Mouse (Mus musculus) lung, embryonic 14.5 days (tissue): ENCODE measurements around the gene Ly6g5b. TPM values are rescaled to one million over a fixed set of nuclear protein-coding genes. Genes with fewer than 3 reads are reported as not detected.

ENCODE experiments used
- ATAC-seq: fragments of 200-750 bp; cut with Nextera tagmentation; 2 replicates; pipeline ENCODE4 v1.8.0; 2017; ENCODE audit warnings: mild to moderate bottlenecking, moderate TSS enrichment, moderate library complexity; ENCODE audit not compliant: insufficient read depth
- DNase-seq: peaks from one replicate; pipeline ENCODE4 v3.0.0-alpha.2; 2015
- H3K27ac ChIP-seq: fragments of 300-500 bp; sonication (generic); 2 replicates; pipeline ENCODE4 v1.5.1; 2014; ENCODE audit warnings: low read depth, mild to moderate bottlenecking, moderate library complexity
- H3K27me3 ChIP-seq: fragments of 300-500 bp; sonication (generic); 2 replicates; pipeline ENCODE4 v1.6.1; 2014; ENCODE audit warnings: low read length, control low read depth; ENCODE audit not compliant: insufficient read depth
- H3K36me3 ChIP-seq: fragments of 300-500 bp; sonication (generic); 2 replicates; pipeline ENCODE4 v1.6.1; 2014; ENCODE audit warnings: control low read depth; ENCODE audit not compliant: insufficient read depth
- H3K4me1 ChIP-seq: fragments of 300-500 bp; sonication (generic); 2 replicates; pipeline ENCODE4 v1.6.1; 2014; ENCODE audit warnings: antibody characterized with exemption, control low read depth; ENCODE audit not compliant: insufficient read depth
- H3K4me2 ChIP-seq: fragments of 300-500 bp; sonication (generic); 2 replicates; pipeline ENCODE4 v1.6.1; 2014; ENCODE audit warnings: mild to moderate bottlenecking
- H3K4me3 ChIP-seq: fragments of 300-500 bp; sonication (generic); 2 replicates; pipeline ENCODE4 v1.5.1; 2014; ENCODE audit warnings: low read depth, low read length
- H3K9ac ChIP-seq: fragments of 300-500 bp; sonication (generic); 2 replicates; pipeline ENCODE4 v1.6.1; 2014
- H3K9me3 ChIP-seq: fragments of 300-500 bp; sonication (generic); 2 replicates; pipeline ENCODE4 v1.6.1; 2016; ENCODE audit warnings: low read depth, low read length, control low read depth
- CTCF ChIP-seq: IDR thresholded peaks from 2 replicates; pipeline ENCODE4 v1.5.1; 2016; ENCODE audit warnings: antibody characterized with exemption, low read depth
- WGBS: fragments of 180-500 bp; shearing (Covaris S2); extraction: QIAGEN DNeasy Blood & Tissue Kit; methylation state at CpG from one replicate; pipeline ENCODE4 v1.1.7; 2014; 5-methylcytosine and 5-hydroxymethylcytosine counted together
- polyA plus RNA-seq: library from polyadenylated mRNA; unstranded; fragments of >200 nt; fragmentation: Nextera tagmentation; extraction: Ambion mirVana; gene quantifications from 2 replicates; pipeline ENCODE4 v1.2.1, GENCODE M21; 2014

Ly6g5b gene
- polyA plus RNA-seq, 1 experiment from 2014 or later = 1.1 TPM

GRCm38 (mm10) chr17:35140490-35140996, 25.3 kb upstream of the Ly6g5b start:
- H3K9ac ChIP-seq = no peak overlapping the region
- DNase-seq = no peak
- H3K4me3 ChIP-seq = no peak overlapping the region
- H3K4me1 ChIP-seq = peaks cover 8% of the 10 kb centered on the region
- no peak for TF ChIP-seq CTCF
- no peak for ATAC-seq
- H3K27ac ChIP-seq = no peak overlapping the region
- H3K36me3 ChIP-seq = peaks cover 80% of the 10 kb centered on the region
- no peaks in the 10 kb centered on the region for H3K9me3 ChIP-seq
- no peaks in the 10 kb centered on the region for H3K27me3 ChIP-seq
- no peak overlapping the region for H3K4me2 ChIP-seq
- 72% methylated on average over 16 of the region's 16 CpGs for WGBS

DNA sequence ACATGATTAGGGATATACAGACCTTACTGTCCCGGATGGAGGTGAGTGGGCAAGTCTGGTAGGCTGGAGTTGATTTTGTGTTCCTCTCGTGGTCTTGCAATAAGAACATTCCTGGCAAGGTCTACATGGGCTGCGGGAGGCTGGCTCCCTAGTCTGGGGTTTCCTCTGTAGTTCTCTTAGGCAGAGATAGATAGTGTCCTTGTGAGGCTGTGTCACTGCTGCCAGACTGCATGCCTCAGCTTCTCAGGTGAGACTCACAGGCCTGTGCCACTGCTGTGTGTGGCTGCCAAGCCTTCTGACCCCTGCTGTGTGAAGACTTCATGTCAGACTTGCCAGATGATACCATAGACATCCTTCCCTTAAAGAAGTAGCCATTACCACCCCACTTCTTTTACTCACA, 24.0 kb upstream of the Ly6g5b start:
- Histone ChIP-seq H3K36me3 (peaks cover 67% of the 10 kb centered on the region), H3K4me2 (no peak overlapping the region), H3K27me3 (no peaks in the 10 kb centered on the region), H3K27ac (no peak overlapping the region), H3K4me3 (no peak overlapping the region), H3K9me3 (no peaks in the 10 kb centered on the region), H3K9ac (no peak overlapping the region), H3K4me1 (peaks cover 8% of the 10 kb centered on the region)
- no peak for TF ChIP-seq CTCF
- no peak for DNase-seq
- ATAC-seq = no peak
- 80% methylated on average over 3 of the region's 3 CpGs for WGBS

GRCm38 (mm10) chr17:35135591-35136320, 20.5 kb upstream of the Ly6g5b start:
- Histone ChIP-seq H3K4me3 (peak overlapping the region; percentile 77), H3K36me3 (peaks cover 32% of the 10 kb centered on the region), H3K4me1 (peaks cover 8% of the 10 kb centered on the region), H3K27ac (peak overlapping the region; percentile 95), H3K4me2 (peak overlapping the region; percentile 85), H3K9me3 (no peaks in the 10 kb centered on the region), H3K27me3 (no peaks in the 10 kb centered on the region), H3K9ac (peak overlapping the region; percentile 86)
- DNase-seq (peak; percentile 15), ATAC-seq (peak; percentile 62)
- under 1% methylated on average over 39 of the region's 43 CpGs for WGBS
- TF ChIP-seq CTCF = no peak

DNA sequence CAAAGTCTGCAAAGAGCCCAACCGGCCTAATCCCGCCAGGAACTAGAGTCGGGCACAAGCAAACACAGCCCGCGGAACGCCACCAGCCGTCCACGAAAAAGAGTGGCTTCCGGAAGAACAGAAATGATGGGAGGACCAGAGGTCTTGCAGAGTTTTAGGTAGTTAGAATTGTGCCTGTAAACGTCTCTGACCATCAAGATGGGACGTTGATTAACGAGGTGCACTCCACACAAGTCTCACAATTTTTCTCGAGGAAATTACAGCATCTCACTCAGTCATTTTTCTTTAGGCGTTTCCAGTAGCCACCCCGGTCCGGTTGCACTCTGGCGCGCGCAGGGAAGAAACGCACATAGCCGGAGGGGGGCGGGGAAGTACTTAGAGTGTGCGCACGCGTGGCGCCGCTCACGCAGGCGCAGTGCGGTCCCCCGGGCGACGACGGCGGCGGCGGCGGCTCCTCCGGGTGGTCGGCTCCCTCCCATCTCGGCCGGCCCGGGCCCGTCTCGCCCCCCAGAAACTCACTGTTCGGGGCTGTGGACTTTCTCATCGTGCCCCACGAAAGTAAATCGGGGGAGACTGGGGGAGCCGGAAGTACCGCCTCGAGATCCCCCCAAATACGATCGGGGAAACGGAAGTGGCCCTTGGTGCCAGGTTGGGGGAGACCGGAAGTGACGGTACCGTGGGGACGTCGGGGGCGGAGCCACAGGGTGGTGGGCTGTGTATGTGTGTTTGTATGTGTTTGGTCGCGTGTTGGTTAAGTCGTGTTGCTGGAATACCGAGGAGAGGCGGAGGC, 19.8 kb upstream of the Ly6g5b start, which contains the start of gene Bag6:
TSS of gene Bag6 (plus strand) at position 378 of the 790 bp plus-strand sequence.
- DNase-seq = peak; percentile 97
- peak within 1 kb of the TSS; percentile 95 for H3K27ac ChIP-seq
- peak; percentile 94 for ATAC-seq
- no peaks in the 10 kb centered on the region for H3K9me3 ChIP-seq
- H3K4me3 ChIP-seq = peak within 1 kb of the TSS; percentile 77
- peak within 1 kb of the TSS; percentile 86 for H3K9ac ChIP-seq
- H3K36me3 ChIP-seq = peaks cover 27% of the 10 kb centered on the region
- TF ChIP-seq CTCF = 0 out of 2 replicates have a peak, but pooled peaks have one; percentile 18
- WGBS = under 1% methylated on average over 66 of the region's 66 CpGs
- H3K4me1 ChIP-seq = peaks cover 8% of the 10 kb centered on the region
- H3K4me2 ChIP-seq = peak within 1 kb of the TSS; percentile 85
- H3K27me3 ChIP-seq = no peaks in the 10 kb centered on the region

DNA sequence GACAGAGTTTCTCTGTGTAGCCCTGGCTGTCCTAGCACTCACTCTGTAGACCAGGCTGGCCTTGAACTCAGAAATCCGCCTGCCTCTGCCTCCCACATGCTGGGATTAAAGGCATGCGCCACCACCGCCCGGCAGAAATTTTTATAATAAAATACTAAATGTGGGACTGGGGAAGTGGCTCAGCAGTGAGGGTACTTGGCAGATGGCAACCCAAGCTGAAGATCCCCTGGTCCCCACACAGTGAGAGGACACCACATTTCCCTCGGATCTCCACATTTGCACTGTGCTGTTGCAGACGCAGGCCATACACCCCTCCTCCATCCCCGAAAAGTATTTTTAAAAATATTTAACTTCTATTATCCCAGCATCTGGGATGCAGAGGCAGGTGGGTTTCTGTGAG, 18.3 kb upstream of the Ly6g5b start:
- TF ChIP-seq CTCF = no peak
- no peak overlapping the region for H3K9ac ChIP-seq
- peaks cover 22% of the 10 kb centered on the region for H3K36me3 ChIP-seq
- peaks cover 8% of the 10 kb centered on the region for H3K4me1 ChIP-seq
- H3K4me2 ChIP-seq = no peak overlapping the region
- no peak overlapping the region for H3K4me3 ChIP-seq
- no peaks in the 10 kb centered on the region for H3K9me3 ChIP-seq
- 91% methylated on average over 7 of the region's 7 CpGs for WGBS
- DNase-seq = no peak
- no peaks in the 10 kb centered on the region for H3K27me3 ChIP-seq
- no peak for ATAC-seq
- no peak overlapping the region for H3K27ac ChIP-seq

DNA sequence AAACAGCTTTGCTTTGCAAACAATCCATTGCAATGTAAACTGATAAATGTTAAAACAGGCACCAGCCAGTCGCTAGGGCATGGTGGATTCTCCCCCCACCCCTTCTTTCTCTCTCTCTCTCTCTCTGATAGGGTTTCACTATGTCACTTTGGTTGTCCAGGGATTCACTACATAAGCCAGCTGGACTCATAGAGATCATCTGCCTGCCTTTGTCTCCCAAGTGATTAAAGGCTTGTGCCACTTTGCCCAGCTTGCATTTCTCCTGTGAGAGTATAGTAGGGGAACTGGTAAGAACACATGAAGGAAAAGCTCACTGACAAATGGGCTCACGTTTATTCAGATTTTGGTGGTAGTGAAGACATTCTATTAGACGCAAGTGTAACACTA, 16.9 kb upstream of the Ly6g5b start:
- no peak overlapping the region for H3K27ac ChIP-seq
- TF ChIP-seq CTCF = no peak
- 60% methylated on average over 3 of the region's 3 CpGs for WGBS
- H3K4me2 ChIP-seq = no peak overlapping the region
- no peak for DNase-seq
- H3K9ac ChIP-seq = no peak overlapping the region
- 0 out of 2 replicates have a peak, but pooled peaks cover 15% of the 10 kb centered on the region for H3K36me3 ChIP-seq
- no peak overlapping the region for H3K4me3 ChIP-seq
- H3K27me3 ChIP-seq = no peaks in the 10 kb centered on the region
- ATAC-seq = no peak
- H3K9me3 ChIP-seq = no peaks in the 10 kb centered on the region
- H3K4me1 ChIP-seq = peaks cover 5% of the 10 kb centered on the region
